Mouse (Mus musculus) forebrain, embryonic 12.5 days (tissue): ENCODE results near the gene D630039A03Rik. TPM values are rescaled to one million over a fixed set of nuclear protein-coding genes. Genes with fewer than 3 reads are reported as not detected.
"Not testable (repeated sequence)": the region's sequence is repeated elsewhere in the genome, so short reads cannot be mapped to it uniquely, and the experiment has no call there.

Experiments
- ATAC-seq: fragments of 200-750 bp; cut with Nextera tagmentation; 2 replicates; pipeline ENCODE4 v1.8.0; 2017; ENCODE audit warnings: moderate TSS enrichment; ENCODE audit not compliant: low FRiP score
- H3K27ac ChIP-seq: fragments of 300-500 bp; sonication (generic); 2 replicates; pipeline ENCODE4 v1.5.1; 2016; ENCODE audit warnings: mild to moderate bottlenecking
- H3K27me3 ChIP-seq: fragments of 300-500 bp; sonication (generic); 2 replicates; pipeline ENCODE4 v1.6.1; 2016; ENCODE audit warnings: mild to moderate bottlenecking
- H3K36me3 ChIP-seq: fragments of 300-500 bp; sonication (generic); replicated peaks from 2 replicates; pipeline ENCODE4 v1.6.1; 2016; ENCODE audit warnings: mild to moderate bottlenecking
- H3K4me1 ChIP-seq: fragments of 300-500 bp; sonication (generic); 2 replicates; pipeline ENCODE4 v1.6.1; 2016
- H3K4me2 ChIP-seq: fragments of 300-500 bp; sonication (generic); 2 replicates; pipeline ENCODE4 v1.6.1; 2016; ENCODE audit warnings: mild to moderate bottlenecking, moderate library complexity
- H3K4me3 ChIP-seq: fragments of 300-500 bp; sonication (generic); replicated peaks from 2 replicates; pipeline ENCODE4 v1.5.1; 2016; ENCODE audit warnings: mild to moderate bottlenecking
- H3K9ac ChIP-seq: fragments of 300-500 bp; sonication (generic); 2 replicates; pipeline ENCODE4 v1.6.1; 2016; ENCODE audit warnings: mild to moderate bottlenecking
- H3K9me3 ChIP-seq: fragments of 300-500 bp; sonication (generic); 2 replicates; pipeline ENCODE4 v1.6.1; 2016
- WGBS: fragments of 180-500 bp; shearing (Covaris S2); methylation state at CpG from one replicate; pipeline ENCODE4 v1.1.7; 2016; 5-methylcytosine and 5-hydroxymethylcytosine counted together
- polyA plus RNA-seq: library from polyadenylated mRNA; unstranded; fragments of >200 nt; fragmentation: Nextera tagmentation; extraction: Ambion mirVana; gene quantifications from 2 replicates; pipeline ENCODE4 v1.2.1, GENCODE M21; 2016

The D630039A03Rik gene
- polyA plus RNA-seq, 1 experiment from 2014 or later, result not detected

GRCm38 (mm10) chr4:57902619-57903018 is 13.5 kb downstream of the D630039A03Rik start:
- H3K9ac ChIP-seq, result no peak overlapping the region
- no peaks in the 10 kb centered on the region for H3K36me3 ChIP-seq
- H3K4me2 ChIP-seq, result no peak overlapping the region
- H3K27ac ChIP-seq, result no peak overlapping the region
- no peaks in the 10 kb centered on the region for H3K27me3 ChIP-seq
- no peak for ATAC-seq
- peaks cover 5% of the 10 kb centered on the region; the same call in 1 of the 2 replicates for H3K4me1 ChIP-seq
- WGBS, result 90% methylated on average over 5 of the region's 5 CpGs
- H3K4me3 ChIP-seq, result no peak overlapping the region
- H3K9me3 ChIP-seq, result no peaks in the 10 kb centered on the region

DNA sequence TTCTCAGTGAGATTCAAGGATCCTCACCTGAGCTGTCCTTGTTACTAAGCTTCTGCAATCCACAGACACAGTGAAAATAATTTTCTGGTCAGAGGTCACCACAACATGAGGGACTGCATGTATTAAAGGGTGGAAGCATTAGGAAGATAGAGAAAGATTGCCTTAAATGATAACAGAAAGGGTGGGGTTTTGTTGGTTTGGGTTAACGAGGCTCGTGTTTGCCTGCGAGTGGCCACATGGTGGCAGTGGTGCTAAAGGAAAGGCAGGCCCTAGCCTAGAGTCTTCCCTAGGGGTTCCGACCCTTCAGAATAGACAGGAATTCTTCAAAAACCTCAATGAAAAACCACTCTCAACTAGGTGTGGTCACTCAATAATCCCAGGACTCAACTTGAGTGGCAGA is 14.9 kb downstream of the D630039A03Rik start:
- Histone ChIP-seq H3K36me3 (no peaks in the 10 kb centered on the region), H3K4me2 (no peak overlapping the region), H3K9me3 (no peaks in the 10 kb centered on the region), H3K4me3 (no peak overlapping the region), H3K27ac (no peak overlapping the region), H3K9ac (no peak overlapping the region), H3K27me3 (no peaks in the 10 kb centered on the region), H3K4me1 (peaks cover 5% of the 10 kb centered on the region; the same call in 1 of the 2 replicates)
- no peak for ATAC-seq
- 10% methylated on average over 4 of the region's 4 CpGs for WGBS

DNA sequence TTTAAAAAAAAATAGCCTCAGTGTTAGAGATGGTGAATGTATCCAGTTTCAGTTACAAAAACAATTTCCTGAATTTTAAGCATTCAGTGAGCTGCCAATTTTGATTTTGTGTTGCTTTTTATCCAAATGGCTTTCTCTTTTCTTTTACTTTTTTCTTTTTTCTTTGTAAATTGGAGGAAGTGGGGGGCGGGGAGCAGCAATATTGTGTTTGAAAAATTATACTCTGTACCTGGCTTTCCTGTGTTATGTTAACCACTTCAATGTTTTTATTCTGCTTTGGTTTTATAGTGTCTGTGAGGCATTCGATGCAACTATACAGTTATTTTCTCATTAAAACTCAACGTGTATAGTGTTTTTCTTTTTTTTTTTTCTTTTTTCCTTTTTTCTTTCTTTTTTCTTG is 19.5 kb downstream of the D630039A03Rik start:
- Histone ChIP-seq H3K4me3 (no peak overlapping the region), H3K9me3 (no peaks in the 10 kb centered on the region), H3K27ac (no peak overlapping the region), H3K4me1 (peaks cover 15% of the 10 kb centered on the region), H3K4me2 (no peak overlapping the region), H3K36me3 (no peaks in the 10 kb centered on the region), H3K27me3 (no peaks in the 10 kb centered on the region), H3K9ac (no peak overlapping the region)
- whole genome bisulfite sequencing, result 66% methylated on average over 3 of the region's 3 CpGs
- no peak for ATAC-seq

GRCm38 (mm10) chr4:57895902-57896301 is 20.2 kb downstream of the D630039A03Rik start:
- H3K4me2 ChIP-seq, result no peak overlapping the region
- H3K4me3 ChIP-seq, result no peak overlapping the region
- H3K9ac ChIP-seq, result no peak overlapping the region
- WGBS, result 72% methylated on average over 6 of the region's 6 CpGs
- no peaks in the 10 kb centered on the region for H3K9me3 ChIP-seq
- ATAC-seq, result no peak
- no peaks in the 10 kb centered on the region for H3K27me3 ChIP-seq
- peaks cover 19% of the 10 kb centered on the region for H3K4me1 ChIP-seq
- no peak overlapping the region for H3K27ac ChIP-seq
- no peaks in the 10 kb centered on the region for H3K36me3 ChIP-seq

DNA sequence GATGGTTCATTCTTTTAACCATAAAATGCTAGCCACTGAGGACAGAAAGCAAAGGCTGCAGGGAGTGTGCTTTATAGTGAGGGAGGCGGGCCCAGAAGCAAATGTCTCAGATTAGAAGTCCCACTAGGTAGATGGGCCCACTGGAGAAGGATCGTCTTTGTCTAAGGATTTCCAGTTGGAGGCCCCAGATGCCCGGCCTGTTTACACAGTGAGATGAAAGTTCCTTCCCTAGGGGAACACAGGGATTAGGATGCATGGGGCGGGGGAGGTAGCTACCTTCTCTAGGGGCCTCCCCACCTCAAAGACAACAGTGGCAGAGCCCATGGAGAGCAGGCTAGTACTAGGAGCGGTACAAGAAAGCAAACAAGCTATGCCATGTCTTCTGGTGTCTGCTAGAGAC is 21.0 kb downstream of the D630039A03Rik start:
- 26% methylated on average over 5 of the region's 5 CpGs for WGBS
- Histone ChIP-seq H3K4me1 (peaks cover 19% of the 10 kb centered on the region), H3K9ac (no peak overlapping the region), H3K4me2 (no peak overlapping the region), H3K36me3 (no peaks in the 10 kb centered on the region), H3K4me3 (no peak overlapping the region), H3K27ac (0 out of 2 replicates have a peak overlapping the region, but pooled peaks have one; percentile 36), H3K27me3 (no peaks in the 10 kb centered on the region), H3K9me3 (no peaks in the 10 kb centered on the region)
- no peak for ATAC-seq

GRCm38 (mm10) chr4:57892001-57892586 is 24.0 kb downstream of the D630039A03Rik start:
- Histone ChIP-seq H3K9ac (no peak overlapping the region), H3K27ac (peak overlapping the region; percentile 50), H3K4me1 (peaks cover 19% of the 10 kb centered on the region), H3K36me3 (no peaks in the 10 kb centered on the region), H3K4me3 (no peak overlapping the region), H3K27me3 (no peaks in the 10 kb centered on the region), H3K9me3 (no peaks in the 10 kb centered on the region), H3K4me2 (no peak overlapping the region)
- peak; percentile 63; the same call in 1 of the 2 replicates for ATAC-seq
- WGBS, result 56% methylated on average over 10 of the region's 10 CpGs

- H3K27ac ChIP-seq, result no peak overlapping the region
- no peak for ATAC-seq
- no peak overlapping the region for H3K4me3 ChIP-seq
- H3K27me3 ChIP-seq, result no peaks in the 10 kb centered on the region
- no peaks in the 10 kb centered on the region for H3K36me3 ChIP-seq
- no peaks in the 10 kb centered on the region for H3K9me3 ChIP-seq
- H3K9ac ChIP-seq, result no peak overlapping the region
- H3K4me1 ChIP-seq, result peaks cover 25% of the 10 kb centered on the region
- 81% methylated on average over 8 of the region's 8 CpGs for WGBS
- no peak overlapping the region for H3K4me2 ChIP-seq
Observed at GRCm38 (mm10) chr4:57889773-57890172, 26.3 kb downstream of the D630039A03Rik start.

DNA sequence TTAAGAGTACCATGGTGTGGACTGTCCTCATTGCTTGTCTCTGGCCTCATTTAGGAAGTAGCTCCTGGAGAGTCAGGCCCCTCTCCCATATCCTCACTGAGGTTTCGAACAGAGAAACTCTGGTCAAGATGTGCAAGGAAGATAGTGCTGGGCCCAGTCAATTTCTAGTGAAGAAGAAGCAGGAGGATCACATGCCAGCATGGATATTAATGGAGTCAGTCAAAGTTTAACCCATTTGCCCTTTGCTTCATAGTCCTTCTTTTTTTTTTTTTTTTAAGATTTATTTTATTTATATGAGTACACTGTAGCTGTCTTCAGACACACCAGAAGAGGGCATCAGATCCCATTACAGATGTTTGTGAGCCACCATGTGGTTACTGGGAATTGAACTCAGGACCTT is 27.1 kb downstream of the D630039A03Rik start:
- H3K36me3 ChIP-seq, H3K4me3 ChIP-seq, H3K9me3 ChIP-seq, H3K9ac ChIP-seq, ATAC-seq, H3K4me2 ChIP-seq, H3K27me3 ChIP-seq, H3K27ac ChIP-seq: not testable (repeated sequence)
- H3K4me1 ChIP-seq, result peaks cover 25% of the 10 kb centered on the region
- 84% methylated on average over 1 of the region's 1 CpGs for WGBS

DNA sequence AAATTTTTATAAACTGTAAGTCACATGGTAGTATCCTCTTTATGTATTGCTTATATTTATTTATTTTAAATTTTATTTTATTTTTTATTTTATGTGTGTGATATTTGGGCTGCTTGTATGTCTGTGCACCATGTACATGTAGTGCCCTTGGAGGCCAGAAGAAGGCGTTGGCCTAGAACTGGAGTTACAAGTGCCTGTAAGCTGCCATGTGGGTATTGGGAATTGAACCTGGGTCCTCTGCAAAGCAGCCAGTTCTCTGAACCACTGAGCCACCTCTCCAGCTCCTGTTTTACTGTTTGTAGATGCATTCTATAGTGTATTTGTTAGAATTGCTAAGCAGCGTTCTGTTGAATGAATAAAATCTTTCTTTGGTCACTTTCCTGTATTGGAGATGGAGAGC is 27.9 kb downstream of the D630039A03Rik start:
- Histone ChIP-seq H3K4me2 (no peak overlapping the region), H3K4me1 (peaks cover 25% of the 10 kb centered on the region), H3K27ac (no peak overlapping the region), H3K9me3 (no peaks in the 10 kb centered on the region), H3K36me3 (no peaks in the 10 kb centered on the region), H3K4me3 (no peak overlapping the region), H3K27me3 (no peaks in the 10 kb centered on the region), H3K9ac (no peak overlapping the region)
- WGBS, result 87% methylated on average over 2 of the region's 2 CpGs
- ATAC-seq, result no peak

GRCm38 (mm10) chr4:57886888-57887230 is 29.2 kb downstream of the D630039A03Rik start:
- no peak for ATAC-seq
- no peaks in the 10 kb centered on the region for H3K36me3 ChIP-seq
- H3K27ac ChIP-seq, result no peak overlapping the region
- H3K4me2 ChIP-seq, result no peak overlapping the region
- no peaks in the 10 kb centered on the region for H3K27me3 ChIP-seq
- H3K9ac ChIP-seq, result no peak overlapping the region
- WGBS, result 93% methylated on average over 3 of the region's 3 CpGs
- peaks cover 19% of the 10 kb centered on the region for H3K4me1 ChIP-seq
- no peaks in the 10 kb centered on the region for H3K9me3 ChIP-seq
- H3K4me3 ChIP-seq, result no peak overlapping the region

DNA sequence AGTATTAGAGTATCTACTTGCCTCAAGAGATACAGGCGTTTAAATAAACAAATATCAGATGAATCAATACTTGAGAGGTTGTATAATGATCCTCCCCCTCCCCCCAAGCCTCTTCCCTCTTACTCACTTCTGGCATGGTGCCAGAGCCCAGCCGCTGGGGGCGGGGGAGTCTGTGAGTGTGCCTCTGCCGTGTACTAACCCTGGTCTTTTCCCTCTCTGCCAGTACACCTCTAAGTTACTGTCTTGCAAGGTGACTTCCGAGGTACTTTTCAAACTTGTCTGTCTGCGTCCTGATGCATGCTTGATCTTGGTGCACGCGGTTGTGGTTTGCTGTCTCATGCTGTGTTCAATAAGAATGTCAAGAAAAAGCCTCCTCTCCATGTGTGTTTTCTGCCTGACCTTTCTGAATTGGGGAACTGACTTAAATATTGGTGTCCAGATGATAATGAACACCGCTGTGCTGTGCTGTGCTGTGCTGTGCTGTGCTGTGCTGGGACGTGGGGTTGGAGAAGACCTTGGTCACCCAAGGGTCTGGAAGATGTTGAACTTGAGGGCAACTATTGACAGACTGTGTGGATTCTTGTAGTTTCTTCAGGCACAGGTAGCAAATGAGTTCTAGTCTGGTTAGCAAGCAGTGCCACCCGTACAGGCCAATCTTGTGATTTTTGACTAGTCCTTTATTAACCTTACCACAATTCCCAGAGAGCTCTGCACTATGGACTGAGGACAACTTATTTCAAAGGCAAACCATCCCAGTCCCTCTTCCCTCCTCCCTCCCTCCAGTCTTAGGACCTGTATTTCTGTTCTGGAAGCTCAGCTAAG is 29.8 kb downstream of the D630039A03Rik start:
- H3K27me3 ChIP-seq, result no peaks in the 10 kb centered on the region
- H3K4me2 ChIP-seq, result no peak overlapping the region
- H3K36me3 ChIP-seq, result no peaks in the 10 kb centered on the region
- H3K4me1 ChIP-seq, result peaks cover 13% of the 10 kb centered on the region
- WGBS, result 65% methylated on average over 11 of the region's 11 CpGs
- no peak overlapping the region for H3K4me3 ChIP-seq
- H3K9me3 ChIP-seq, result no peaks in the 10 kb centered on the region
- H3K27ac ChIP-seq, result no peak overlapping the region
- H3K9ac ChIP-seq, result no peak overlapping the region
- ATAC-seq, result peak; percentile 69; the same call in 1 of the 2 replicates

DNA sequence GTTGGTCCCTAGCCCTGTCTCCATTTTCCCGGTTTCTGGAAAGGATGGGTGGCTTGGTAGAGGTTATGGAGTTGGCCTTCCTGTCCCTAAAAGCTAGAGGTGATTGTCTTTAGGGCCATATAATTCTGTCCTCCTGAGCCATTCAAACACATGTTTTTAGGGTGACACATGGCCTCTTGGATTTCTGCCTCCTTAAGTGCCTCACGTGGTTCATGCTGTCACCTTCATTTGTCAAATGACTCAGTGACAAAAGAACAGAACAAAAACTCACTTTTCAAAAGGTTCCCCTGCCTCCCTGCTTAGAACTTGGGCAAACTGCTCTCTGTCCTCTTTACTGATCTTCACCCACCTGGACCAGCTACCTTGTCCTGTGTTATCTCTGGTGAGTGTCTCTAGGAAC is 30.9 kb downstream of the D630039A03Rik start:
- Histone ChIP-seq H3K4me1 (peaks cover 12% of the 10 kb centered on the region), H3K4me2 (no peak overlapping the region), H3K27me3 (no peaks in the 10 kb centered on the region), H3K36me3 (no peaks in the 10 kb centered on the region), H3K9me3 (no peaks in the 10 kb centered on the region), H3K9ac (no peak overlapping the region), H3K27ac (no peak overlapping the region), H3K4me3 (no peak overlapping the region)
- ATAC-seq, result no peak
- 62% methylated on average over 2 of the region's 2 CpGs for WGBS

DNA sequence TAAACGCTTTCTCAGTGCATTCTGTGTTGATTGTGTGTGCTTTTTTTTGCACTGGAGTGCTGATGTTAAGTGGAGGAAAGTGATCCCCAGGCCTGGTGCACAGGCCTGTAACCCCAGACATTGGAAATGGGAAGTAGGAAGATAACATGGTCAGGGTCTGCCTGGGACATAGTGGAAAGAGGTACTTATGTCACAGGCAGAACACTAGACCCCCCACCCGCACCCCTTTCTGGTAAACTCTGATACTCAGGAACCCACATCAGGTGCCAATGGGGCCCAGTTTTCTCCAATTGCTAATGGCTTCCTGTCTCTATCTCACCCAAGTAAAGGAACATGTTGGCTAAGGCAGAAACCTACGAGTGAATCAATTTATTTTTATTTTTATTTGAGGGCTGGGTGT is 31.6 kb downstream of the D630039A03Rik start:
- Histone ChIP-seq H3K9me3 (no peaks in the 10 kb centered on the region), H3K4me2 (no peak overlapping the region), H3K9ac (no peak overlapping the region), H3K36me3 (no peaks in the 10 kb centered on the region), H3K4me1 (peaks cover 12% of the 10 kb centered on the region), H3K4me3 (no peak overlapping the region), H3K27ac (no peak overlapping the region), H3K27me3 (no peaks in the 10 kb centered on the region)
- no peak for ATAC-seq
- WGBS, result 89% methylated on average over 3 of the region's 3 CpGs
